Mouse (Mus musculus) bone marrow, adult 2 months (tissue): ENCODE measurements around the gene Grin2b.

Source experiments
- CTCF ChIP-seq: fragments of 200-500 bp; IDR thresholded peaks from 2 replicates; pipeline ENCODE4 v1.5.1; 2011; ENCODE audit warnings: low read length, control low read depth; ENCODE audit not compliant: control insufficient read depth, insufficient read depth
- POLR2A ChIP-seq: fragments of 200-500 bp; IDR thresholded peaks from 2 replicates; pipeline ENCODE4 v1.6.1; 2011; ENCODE audit warnings: low read depth, mild to moderate bottlenecking, control low read depth, low read length, borderline replicate concordance; ENCODE audit not compliant: control insufficient read depth

DNA sequence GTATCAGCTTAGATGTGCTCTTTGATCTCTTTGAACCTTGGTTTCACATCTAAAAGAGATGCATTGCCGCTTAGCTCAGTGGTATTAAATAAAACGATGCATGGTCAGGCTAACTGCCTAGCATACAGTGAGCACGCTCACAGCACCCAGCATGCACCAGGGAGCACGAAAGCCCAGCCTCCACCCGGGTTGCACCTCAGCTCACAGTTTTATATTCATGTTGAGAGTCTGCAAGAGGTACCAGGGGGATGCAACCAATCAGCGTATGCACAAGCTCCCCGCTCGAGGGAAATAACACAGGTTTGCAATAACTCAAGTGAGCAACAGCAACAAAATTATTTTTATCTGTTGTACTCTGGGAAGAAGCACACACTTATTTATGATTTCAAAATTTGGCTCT, 131.5 kb downstream of the Grin2b start:
- TF ChIP-seq CTCF, result no peak
- TF ChIP-seq POLR2A, result no peak
